Mouse (Mus musculus): Measurements from ENCODE around the gene Elmo1. TPM values are rescaled to one million over a fixed set of nuclear protein-coding genes. Genes with fewer than 3 reads are reported as not detected.

The Elmo1 gene
- total RNA-seq, 2 experiments from 2014 or later, result 24.6 to 29.2 TPM

- DNase-seq, result no peak
Measured at GRCm38 (mm10) chr13:20538216-20539070, 448.0 kb downstream of the Elmo1 start.

DNA sequence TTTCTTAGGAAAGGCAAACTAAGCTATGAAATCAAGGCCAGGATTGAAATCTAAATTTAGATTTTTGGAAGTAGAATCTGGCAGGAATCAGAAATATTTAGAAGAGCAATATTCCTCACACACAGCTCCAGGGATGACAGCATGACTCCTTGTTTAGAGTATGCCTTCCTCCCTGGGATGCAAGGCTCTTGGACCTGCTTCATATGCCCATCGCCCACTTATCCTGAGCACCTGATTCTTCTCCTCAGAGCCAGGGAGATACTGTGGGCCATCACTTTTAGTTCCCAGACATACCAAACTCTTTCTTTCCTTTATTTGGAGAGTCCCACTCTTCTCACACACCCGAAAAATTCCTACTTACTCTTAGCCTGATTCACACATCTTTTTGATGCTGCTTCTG lies 449.2 kb downstream of the Elmo1 start:
- no peak for DNase-seq

DNA sequence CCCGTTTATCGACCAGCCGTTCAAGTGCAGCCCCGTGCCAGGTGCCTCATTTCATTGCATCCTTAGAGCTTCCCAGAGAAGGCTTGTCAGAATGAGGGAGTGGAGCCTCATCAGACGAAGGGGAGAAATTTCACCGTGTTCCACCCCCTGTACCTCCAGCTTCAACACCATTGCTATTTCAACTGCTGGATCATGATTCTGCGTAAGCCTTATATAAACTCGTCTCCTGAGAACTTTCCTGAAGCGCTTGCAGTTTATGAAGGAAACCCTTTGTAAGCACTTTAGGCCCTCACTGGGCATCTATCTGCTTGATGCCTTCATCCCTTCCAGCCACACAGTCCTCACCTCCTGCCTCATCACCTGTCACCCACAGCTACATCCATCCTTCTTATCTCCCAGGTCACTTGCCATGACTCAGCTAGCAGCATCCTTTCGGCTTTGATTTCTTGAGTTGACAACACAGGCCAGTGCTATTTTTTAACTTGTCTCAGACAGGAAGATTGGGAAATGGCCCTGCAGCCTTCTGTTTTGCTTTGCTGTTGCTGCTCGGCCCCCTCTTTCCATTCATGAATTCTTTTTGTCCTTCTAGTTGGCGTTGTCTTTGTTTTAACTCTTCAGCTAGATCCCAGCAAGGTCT lies 456.3 kb downstream of the Elmo1 start:
- no peak for DNase-seq

DNA sequence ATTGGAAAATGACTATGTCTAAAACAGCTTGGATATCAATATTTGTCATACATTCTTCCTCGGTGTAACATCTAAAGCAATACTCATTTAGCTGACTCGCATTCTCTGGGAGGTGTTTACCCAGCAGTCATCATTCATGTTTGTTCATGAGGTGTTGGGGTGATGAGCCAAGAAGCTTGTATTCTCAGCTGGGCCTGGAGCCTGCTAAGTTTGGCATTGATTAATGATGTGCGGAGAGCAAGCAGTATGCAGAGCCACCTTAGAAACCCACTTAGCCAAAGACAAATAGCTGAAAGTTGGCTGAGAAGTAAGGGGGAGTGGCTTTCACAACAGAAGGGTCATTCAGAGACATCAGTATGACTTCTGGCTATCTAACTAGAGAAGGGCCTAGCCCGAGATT lies 459.6 kb downstream of the Elmo1 start:
- DNase-seq, result no peak

DNA sequence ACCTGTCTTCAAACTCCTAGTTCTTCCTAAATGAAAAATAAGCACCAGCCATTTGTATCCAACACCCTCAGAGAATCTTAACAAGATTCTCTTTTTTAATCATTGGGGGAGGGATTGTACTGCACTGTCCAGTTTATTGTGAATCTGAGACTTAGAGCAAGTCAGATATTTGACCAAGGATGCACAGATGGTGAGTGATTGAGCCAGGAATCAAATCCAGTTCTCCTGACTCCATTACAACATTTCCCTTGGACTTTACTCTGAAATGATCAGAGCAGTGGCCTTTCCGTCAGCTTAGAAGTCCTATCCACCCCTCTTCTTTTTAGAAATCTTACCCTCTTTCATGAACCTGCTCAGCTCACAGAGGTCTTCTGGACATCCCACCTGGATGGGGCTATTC lies 461.2 kb downstream of the Elmo1 start:
- DNase-seq, result no peak

- no peak for DNase-seq
Measured at GRCm38 (mm10) chr13:20555853-20556452, 465.6 kb downstream of the Elmo1 start.

- DNase-seq, result no peak
Measured at GRCm38 (mm10) chr13:20556739-20557138, 466.3 kb downstream of the Elmo1 start.

DNA sequence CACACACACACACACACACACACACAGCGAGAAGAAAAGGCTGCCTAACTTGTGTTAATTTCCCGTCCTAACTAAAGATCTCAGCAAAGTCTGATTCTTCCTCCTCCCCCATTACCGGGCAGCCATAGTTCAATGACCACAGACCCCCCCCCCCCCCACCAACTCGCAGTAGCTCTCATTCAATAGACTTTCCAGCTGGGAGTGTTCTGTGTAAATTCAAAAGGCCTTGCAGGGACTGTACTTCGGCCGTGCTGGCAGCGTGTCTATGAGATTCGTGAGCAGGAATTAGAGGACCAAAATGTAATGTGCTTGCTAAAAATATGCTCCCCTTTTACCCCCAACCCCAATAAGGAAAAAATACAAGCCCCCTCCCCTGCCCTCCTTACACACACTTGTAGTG lies 466.8 kb downstream of the Elmo1 start:
- DNase-seq, result no peak

DNA sequence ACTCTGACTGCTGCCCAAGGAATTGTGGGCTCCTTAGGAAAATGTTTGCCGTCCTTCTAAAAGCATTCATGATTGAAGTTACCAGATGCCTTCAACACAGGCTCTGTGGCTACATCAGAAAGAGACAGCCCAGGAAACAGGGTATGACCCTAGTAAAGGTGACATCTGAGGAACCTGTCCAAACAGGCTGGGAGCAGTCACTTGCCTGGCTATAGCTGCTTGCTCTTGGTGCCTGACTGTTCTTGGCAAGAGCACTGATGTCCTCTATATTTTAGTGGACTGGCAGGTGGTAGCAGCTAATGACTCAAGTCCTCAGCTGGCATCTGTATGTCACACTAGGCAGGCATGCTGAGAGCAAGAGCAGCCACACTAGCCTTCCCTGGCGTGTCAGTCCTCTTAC lies 468.0 kb downstream of the Elmo1 start:
- no peak for DNase-seq

DNA sequence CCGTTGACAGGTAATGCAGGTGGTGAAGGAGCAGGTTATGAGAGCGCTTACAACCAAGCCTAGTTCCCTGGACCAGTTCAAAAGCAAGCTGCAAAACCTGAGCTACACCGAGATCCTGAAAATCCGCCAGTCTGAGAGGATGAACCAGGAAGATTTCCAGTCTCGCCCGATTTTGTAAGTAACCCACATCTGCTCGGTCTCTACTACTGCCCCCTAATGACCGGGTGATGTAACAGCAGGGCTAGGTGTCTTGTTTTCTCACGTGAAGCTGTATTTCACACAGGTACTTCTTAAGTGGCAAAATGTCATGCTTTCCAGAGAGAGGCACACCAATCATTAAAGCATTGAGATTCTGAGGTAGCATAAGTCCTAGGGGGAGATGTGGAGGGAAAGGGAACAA lies 474.0 kb downstream of the Elmo1 start:
- no peak for DNase-seq

DNA sequence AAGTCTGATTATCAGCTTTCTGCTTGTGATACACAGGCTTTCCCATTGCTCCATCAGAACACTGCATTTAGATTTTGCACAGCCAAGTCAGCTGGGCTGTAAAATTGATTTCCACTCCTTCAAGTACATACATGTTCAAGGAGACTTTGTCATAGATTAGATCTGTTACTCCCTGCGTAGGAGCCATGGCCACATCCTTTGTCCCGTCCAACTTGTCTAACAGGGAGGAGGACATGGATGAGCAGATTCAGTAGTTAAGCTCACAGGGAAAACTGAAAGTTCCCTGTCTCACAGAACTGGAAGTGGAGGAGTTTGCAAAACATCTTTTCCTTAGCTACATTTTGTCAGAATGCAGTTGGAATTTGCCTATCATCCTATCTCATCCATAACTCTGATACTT lies 484.8 kb downstream of the Elmo1 start:
- DNase-seq, result no peak

- no peak for DNase-seq
Measured at GRCm38 (mm10) chr13:20585868-20586267, 495.5 kb downstream of the Elmo1 start.

GRCm38 (mm10) chr13:20586462-20586861 lies 496.1 kb downstream of the Elmo1 start:
- DNase-seq, result no peak

- no peak for DNase-seq
Measured at GRCm38 (mm10) chr13:20590983-20591382, 500.6 kb downstream of the Elmo1 start.

GRCm38 (mm10) chr13:20597307-20597706 lies 506.9 kb downstream of the Elmo1 start:
- no peak for DNase-seq

DNA sequence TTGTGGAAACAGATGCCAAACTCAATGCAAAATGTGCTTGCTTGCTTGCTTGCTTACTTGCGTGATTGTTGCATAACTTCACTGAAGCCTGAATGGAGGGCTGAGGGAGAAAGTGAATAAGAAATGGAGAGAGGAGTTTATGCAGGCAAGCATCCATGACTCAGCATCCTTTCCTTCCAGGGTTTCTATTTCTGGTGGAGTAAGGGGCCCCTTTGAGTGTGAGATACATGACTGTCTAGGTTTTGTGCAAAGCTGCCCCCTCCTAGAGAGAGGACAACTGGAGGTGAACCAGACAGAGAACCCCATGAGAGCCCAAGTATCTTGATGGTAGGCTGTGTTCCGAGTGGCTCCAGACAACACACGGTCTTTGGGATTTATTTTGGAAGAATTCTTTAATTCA lies 508.2 kb downstream of the Elmo1 start:
- no peak for DNase-seq

DNA sequence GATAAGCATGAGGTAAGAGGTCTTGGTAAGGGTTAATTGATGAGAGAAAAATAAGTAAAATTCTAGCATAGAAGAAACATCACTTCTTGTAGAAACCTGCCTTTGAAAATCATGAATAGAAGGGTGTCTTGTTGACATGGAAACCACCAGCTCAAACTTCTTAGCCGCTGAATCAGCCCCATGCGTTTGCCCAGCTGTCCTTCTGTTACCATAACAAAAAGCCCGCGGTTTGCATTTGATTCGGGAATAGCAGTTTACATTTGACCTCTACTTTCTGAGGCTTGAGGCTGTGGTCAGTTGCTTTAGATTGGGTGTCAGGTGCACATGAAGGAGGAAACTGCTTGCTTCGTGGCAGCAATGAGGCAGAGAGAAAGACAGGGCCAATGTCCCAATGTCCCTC lies 509.9 kb downstream of the Elmo1 start:
- DNase-seq, result no peak

GRCm38 (mm10) chr13:20601421-20601820 lies 511.0 kb downstream of the Elmo1 start:
- DNase-seq, result no peak

- no peak for DNase-seq
Measured at GRCm38 (mm10) chr13:20606891-20607290, 516.5 kb downstream of the Elmo1 start.

- DNase-seq, result no peak
Measured at GRCm38 (mm10) chr13:20609003-20609688, 518.8 kb downstream of the Elmo1 start.

DNA sequence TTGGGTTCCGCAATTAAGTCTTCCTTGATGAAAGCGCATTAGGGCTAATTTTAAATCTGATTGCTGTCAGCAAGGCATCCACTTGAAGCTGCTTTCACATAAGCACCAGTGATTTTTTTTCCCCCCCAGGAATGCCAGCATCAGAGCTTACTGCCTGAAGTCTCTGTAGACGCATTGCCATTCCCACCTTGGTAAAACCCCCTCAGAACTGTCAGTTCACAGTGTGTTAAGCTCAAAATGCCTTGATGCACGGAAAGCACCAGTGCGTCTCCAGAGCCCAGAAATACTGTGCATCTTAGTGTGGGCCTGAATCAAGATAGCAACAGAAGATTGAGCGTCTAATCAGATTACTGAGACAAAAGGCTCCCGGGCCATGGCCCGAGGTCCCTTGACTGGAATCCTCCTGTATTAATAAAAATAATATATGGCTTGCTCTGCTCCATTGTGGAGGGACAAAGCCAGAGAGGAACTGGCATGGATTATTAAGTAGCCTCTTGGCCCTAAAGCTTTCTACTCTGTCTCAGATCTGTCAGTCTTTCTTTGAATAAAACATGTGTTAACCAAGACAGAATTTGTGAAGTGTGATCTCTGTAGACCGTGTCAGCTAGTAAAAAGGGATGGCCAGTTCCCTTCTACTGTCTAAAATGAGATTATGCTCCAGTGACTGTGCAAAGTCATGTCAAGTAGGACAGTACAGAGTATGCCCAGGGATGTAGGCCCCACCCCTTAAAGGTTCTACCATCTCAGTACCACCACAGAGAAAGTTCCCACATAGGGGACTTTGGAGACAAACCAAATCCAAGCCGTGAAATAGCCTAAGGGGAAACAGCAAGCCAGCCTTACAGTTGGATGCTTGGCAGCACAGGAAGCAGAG lies 525.4 kb downstream of the Elmo1 start:
- DNase-seq, result no peak

GRCm38 (mm10) chr13:20619946-20620345 lies 529.5 kb downstream of the Elmo1 start:
- DNase-seq, result no peak
